Mouse (Mus musculus) forebrain, embryonic 14.5 days (tissue): ENCODE measurements around the gene Capns1. TPM values are rescaled to one million over a fixed set of nuclear protein-coding genes. Genes with fewer than 3 reads are reported as not detected.

Experiments used
- ATAC-seq: fragments of 200-750 bp; cut with Nextera tagmentation; 2 replicates; pipeline ENCODE4 v1.8.0; 2017; ENCODE audit warnings: mild to moderate bottlenecking, moderate library complexity
- DNase-seq: peaks from one replicate; pipeline ENCODE4 v3.0.0-alpha.2; 2015; ENCODE audit warnings: low spot score
- H3K27ac ChIP-seq: fragments of 300-500 bp; sonication (generic); 2 replicates; pipeline ENCODE4 v1.5.1; 2014; ENCODE audit warnings: low read depth, mild to moderate bottlenecking, control low read depth, low read length, moderate library complexity
- H3K27me3 ChIP-seq: fragments of 300-500 bp; sonication (generic); replicated peaks from 2 replicates; pipeline ENCODE4 v1.6.1; 2014; ENCODE audit warnings: low read length, control low read depth, mixed read lengths; ENCODE audit not compliant: control insufficient read depth, insufficient read depth
- H3K36me3 ChIP-seq: fragments of 300-500 bp; sonication (generic); 2 replicates; pipeline ENCODE4 v1.6.1; 2014; ENCODE audit warnings: low read length, control low read depth; ENCODE audit not compliant: control insufficient read depth, insufficient read depth
- H3K4me1 ChIP-seq: fragments of 300-500 bp; sonication (generic); 2 replicates; pipeline ENCODE4 v1.6.1; 2014; ENCODE audit warnings: antibody characterized with exemption, low read length, control low read depth; ENCODE audit not compliant: control insufficient read depth, insufficient read depth
- H3K4me2 ChIP-seq: fragments of 300-500 bp; sonication (generic); 2 replicates; pipeline ENCODE4 v1.6.1; 2014; ENCODE audit warnings: mild to moderate bottlenecking, control low read depth, low read length
- H3K4me3 ChIP-seq: fragments of 300-500 bp; sonication (generic); 2 replicates; pipeline ENCODE4 v1.5.1; 2014; ENCODE audit warnings: low read depth, low read length, control low read depth
- H3K9ac ChIP-seq: fragments of 300-500 bp; sonication (generic); 2 replicates; pipeline ENCODE4 v1.6.1; 2014; ENCODE audit warnings: mild to moderate bottlenecking, low read length, control low read depth, moderate library complexity
- H3K9me3 ChIP-seq: fragments of 300-500 bp; sonication (generic); replicated peaks from 2 replicates; pipeline ENCODE4 v1.6.1; 2016; ENCODE audit warnings: low read length, control low read depth, mixed read lengths; ENCODE audit not compliant: control insufficient read depth
- WGBS: fragments of 180-500 bp; shearing (Covaris S2); extraction: QIAGEN DNeasy Blood & Tissue Kit; methylation state at CpG from one replicate; pipeline ENCODE4 v1.1.7; 2014; 5-methylcytosine and 5-hydroxymethylcytosine counted together
- polyA plus RNA-seq: library from polyadenylated mRNA; unstranded; fragments of >200 nt; fragmentation: Nextera tagmentation; extraction: Ambion mirVana; gene quantifications from 2 replicates; pipeline ENCODE4 v1.2.1, GENCODE M21; 2014

Capns1 gene
- polyA plus RNA-seq, 1 experiment from 2014 or later, result 56.9 TPM

- no peak overlapping the region for H3K4me3 ChIP-seq
- no peaks in the 10 kb centered on the region for H3K36me3 ChIP-seq
- no peak overlapping the region for H3K27ac ChIP-seq
- DNase-seq, result no peak
- H3K4me1 ChIP-seq, result peaks cover 10% of the 10 kb centered on the region; the same call in 1 of the 2 replicates
- H3K9ac ChIP-seq, result no peak overlapping the region
- ATAC-seq, result no peak
- no peak overlapping the region for H3K4me2 ChIP-seq
- WGBS, result 90% methylated on average over 5 of the region's 5 CpGs
- no peaks in the 10 kb centered on the region for H3K9me3 ChIP-seq
- no peaks in the 10 kb centered on the region for H3K27me3 ChIP-seq
Observed at GRCm38 (mm10) chr7:30197592-30198129, 950 bp downstream of the Capns1 start.

- H3K4me2 ChIP-seq, result no peak overlapping the region
- H3K36me3 ChIP-seq, result peaks cover 14% of the 10 kb centered on the region
- H3K27me3 ChIP-seq, result no peaks in the 10 kb centered on the region
- no peaks in the 10 kb centered on the region for H3K9me3 ChIP-seq
- peaks cover 12% of the 10 kb centered on the region; the same call in 1 of the 2 replicates for H3K4me1 ChIP-seq
- H3K27ac ChIP-seq, result no peak overlapping the region
- DNase-seq, result no peak
- 83% methylated on average over 6 of the region's 6 CpGs for WGBS
- no peak overlapping the region for H3K4me3 ChIP-seq
- no peak for ATAC-seq
- H3K9ac ChIP-seq, result no peak overlapping the region
Observed at GRCm38 (mm10) chr7:30196171-30196570, 2.4 kb downstream of the Capns1 start.

- no peak overlapping the region for H3K27ac ChIP-seq
Observed at GRCm38 (mm10) chr7:30195461-30195860, 3.1 kb downstream of the Capns1 start.

GRCm38 (mm10) chr7:30194884-30195283 is 3.7 kb downstream of the Capns1 start:
- Histone ChIP-seq H3K27ac (peak overlapping the region; percentile 71; the same call in 1 of the 2 replicates), H3K9me3 (no peaks in the 10 kb centered on the region), H3K27me3 (no peaks in the 10 kb centered on the region), H3K4me2 (peak overlapping the region; percentile 84), H3K4me3 (peak overlapping the region; percentile 67), H3K36me3 (peaks cover 26% of the 10 kb centered on the region), H3K9ac (peak overlapping the region; percentile 79), H3K4me1 (peaks cover 12% of the 10 kb centered on the region; the same call in 1 of the 2 replicates)
- DNase-seq (peak; percentile 97), ATAC-seq (peak; percentile 88)
- WGBS, result under 1% methylated on average over 28 of the region's 28 CpGs

More at GRCm38 (mm10) chr7:30195461-30195860, 3.1 kb downstream of the Capns1 start:
- Histone ChIP-seq H3K4me3 (0 out of 2 replicates have a peak overlapping the region, but pooled peaks have one; percentile 67), H3K27me3 (no peaks in the 10 kb centered on the region), H3K4me1 (peaks cover 12% of the 10 kb centered on the region; the same call in 1 of the 2 replicates), H3K9me3 (no peaks in the 10 kb centered on the region), H3K36me3 (peaks cover 21% of the 10 kb centered on the region), H3K9ac (peak overlapping the region; percentile 79; the same call in 1 of the 2 replicates), H3K4me2 (peak overlapping the region; percentile 84)
- no peak for ATAC-seq
- WGBS, result 77% methylated on average over 6 of the region's 6 CpGs
- no peak for DNase-seq

GRCm38 (mm10) chr7:30194101-30194831 is 4.3 kb downstream of the Capns1 start:
- peak; percentile 22 for ATAC-seq
- Histone ChIP-seq H3K27me3 (no peaks in the 10 kb centered on the region), H3K4me1 (peaks cover 12% of the 10 kb centered on the region; the same call in 1 of the 2 replicates), H3K9me3 (no peaks in the 10 kb centered on the region), H3K9ac (peak overlapping the region; percentile 79), H3K36me3 (peaks cover 28% of the 10 kb centered on the region), H3K4me3 (peak overlapping the region; percentile 67), H3K27ac (peak overlapping the region; percentile 71; the same call in 1 of the 2 replicates), H3K4me2 (peak overlapping the region; percentile 84)
- WGBS, result under 1% methylated on average over 26 of the region's 26 CpGs
- peak; percentile 47 for DNase-seq

- Histone ChIP-seq H3K27me3 (no peaks in the 10 kb centered on the region), H3K27ac (peak overlapping the region; percentile 71; the same call in 1 of the 2 replicates), H3K36me3 (peaks cover 35% of the 10 kb centered on the region), H3K4me3 (peak overlapping the region; percentile 67), H3K4me1 (peaks cover 12% of the 10 kb centered on the region; the same call in 1 of the 2 replicates), H3K9me3 (no peaks in the 10 kb centered on the region), H3K9ac (peak overlapping the region; percentile 79), H3K4me2 (peak overlapping the region; percentile 84)
- DNase-seq, result peak; percentile 86
- WGBS, result 1% methylated on average over 26 of the region's 26 CpGs
- peak; percentile 70 for ATAC-seq
Observed at GRCm38 (mm10) chr7:30193581-30194100, 5.0 kb downstream of the Capns1 start.

GRCm38 (mm10) chr7:30193013-30193412 is 5.6 kb downstream of the Capns1 start:
- 19% methylated on average over 9 of the region's 9 CpGs for WGBS
- Histone ChIP-seq H3K36me3 (peaks cover 41% of the 10 kb centered on the region), H3K27ac (no peak overlapping the region), H3K27me3 (no peaks in the 10 kb centered on the region), H3K9ac (peak overlapping the region; percentile 79), H3K9me3 (no peaks in the 10 kb centered on the region), H3K4me2 (peak overlapping the region; percentile 84), H3K4me3 (peak overlapping the region; percentile 67), H3K4me1 (peaks cover 12% of the 10 kb centered on the region; the same call in 1 of the 2 replicates)
- no peak for DNase-seq
- no peak for ATAC-seq

- no peak for ATAC-seq
- H3K36me3 ChIP-seq, result peaks cover 50% of the 10 kb centered on the region
Observed at GRCm38 (mm10) chr7:30192088-30192487, 6.5 kb downstream of the Capns1 start.

More at GRCm38 (mm10) chr7:30192088-30192487, 6.5 kb downstream of the Capns1 start:
- no peak for DNase-seq
- H3K4me3 ChIP-seq, result 0 out of 2 replicates have a peak overlapping the region, but pooled peaks have one; percentile 67
- no peak overlapping the region for H3K27ac ChIP-seq
- WGBS, result 93% methylated on average over 12 of the region's 12 CpGs
- peaks cover 12% of the 10 kb centered on the region; the same call in 1 of the 2 replicates for H3K4me1 ChIP-seq
- no peak overlapping the region for H3K9ac ChIP-seq
- no peaks in the 10 kb centered on the region for H3K9me3 ChIP-seq
- no peak overlapping the region for H3K4me2 ChIP-seq
- no peaks in the 10 kb centered on the region for H3K27me3 ChIP-seq
